Mouse (Mus musculus): Measurements from ENCODE around the gene Minpp1. TPM values are rescaled to one million over a fixed set of nuclear protein-coding genes. Genes with fewer than 3 reads are reported as not detected.

Gene Minpp1
- total and polyA plus RNA-seq, 3 experiments: 176 to 256 TPM; not detected in 1

DNA sequence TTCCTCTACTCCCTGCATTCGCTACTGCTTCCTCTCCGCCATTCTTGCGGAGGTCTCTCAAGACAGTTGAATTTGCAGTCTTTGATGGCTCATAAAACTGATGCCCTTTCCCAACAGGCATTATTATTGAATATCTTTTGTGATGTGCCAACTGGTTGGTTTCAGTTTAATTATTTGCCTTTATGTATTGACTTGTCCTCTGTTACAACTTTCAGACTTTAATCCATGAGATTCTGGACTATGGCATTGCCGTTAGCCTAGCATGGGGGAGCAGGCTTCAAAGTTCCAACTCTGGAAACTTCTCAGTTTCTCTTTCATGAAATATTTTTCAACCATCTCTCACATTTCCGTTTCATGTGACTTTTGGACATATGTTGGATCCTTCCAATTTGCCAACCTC lies 41.6 kb downstream of the Minpp1 start:
- no peaks in the 10 kb centered on the region for H3K27me3 ChIP-seq (ENCODE audit: control insufficient read depth in 1 of 2, insufficient read depth in 2 of 2, low read length in 2 of 2)
- TF ChIP-seq MAFK (IDR thresholded peaks at IDR 0.05; ENCODE audit: borderline replicate concordance, low read depth, low read length) (no peak), MYB (IDR thresholded peaks at IDR 0.05; ENCODE audit: low read depth, low read length) (no peak), POLR2AphosphoS2 (IDR thresholded peaks at IDR 0.05; ENCODE audit: low read length) (no peak)
- DNase-seq (ENCODE audit: low read depth, low spot score): no peak
- no peaks in the 10 kb centered on the region for H3K79me2 ChIP-seq (ENCODE audit: control insufficient read depth, insufficient read depth, low read length, poor library complexity)
- peaks cover 11 to 24% of the 10 kb centered on the region in 2 experiments for H3K4me1 ChIP-seq (ENCODE audit: control insufficient read depth in 1 of 2, insufficient read depth in 2 of 2, low read length in 2 of 2)
- H3K9ac ChIP-seq (ENCODE audit: control insufficient read depth, low read depth, low read length, poor library complexity, severe bottlenecking): no peak overlapping the region
- no peaks in the 10 kb centered on the region for H3K9me3 ChIP-seq (replicated peaks; ENCODE audit: insufficient read depth, low read length)
- no peak overlapping the region for H3K4me3 ChIP-seq (ENCODE audit: control insufficient read depth in 1 of 2, insufficient read depth in 1 of 2, low read depth in 2 of 2, low read length in 2 of 2)
- peaks cover 0 to 27% of the 10 kb centered on the region in 2 experiments; a peak in 2 of 4 replicates for H3K36me3 ChIP-seq (ENCODE audit: control insufficient read depth in 1 of 2, insufficient read depth in 2 of 2, low read length in 2 of 2)
- H3K27ac ChIP-seq (ENCODE audit: control insufficient read depth, low read depth, low read length): no peak overlapping the region

DNA sequence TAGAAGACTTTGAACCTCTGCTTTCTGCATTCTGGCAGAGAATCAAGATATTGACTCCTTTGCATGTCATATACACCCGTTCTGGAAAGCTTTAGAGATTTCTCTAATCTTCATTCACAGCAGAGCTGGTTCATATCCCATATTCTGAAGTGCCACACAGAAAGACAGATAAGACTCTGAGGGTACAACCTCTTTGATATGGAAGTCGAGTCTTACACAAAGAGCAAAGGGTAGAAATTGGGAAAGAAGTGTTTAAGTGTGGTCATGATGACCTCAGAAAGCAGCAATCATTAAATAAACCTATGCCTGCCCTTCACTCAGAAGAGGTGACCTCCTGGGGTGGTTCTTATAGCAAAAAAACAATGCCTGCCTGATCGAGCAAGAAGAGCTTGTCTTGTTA lies 43.2 kb downstream of the Minpp1 start:
- no peak for TF ChIP-seq ZC3H11A (IDR thresholded peaks at IDR 0.05; ENCODE audit: low read depth, low read length)
- 0 out of 2 replicates have a peak, but pooled peaks have one; percentile 22 for TF ChIP-seq GATA1 (IDR thresholded peaks at IDR 0.05; ENCODE audit: low read depth, low read length)
- peak; percentile 71 for TF ChIP-seq RCOR1 (IDR thresholded peaks at IDR 0.05; ENCODE audit: low read depth, low read length)
- no peak for TF ChIP-seq TBP (IDR thresholded peaks at IDR 0.05; ENCODE audit: low read depth, low read length)
- no peak for TF ChIP-seq MAX (IDR thresholded peaks at IDR 0.05; ENCODE audit: low read length)
- peak; percentile 32 to 35; a peak in 1 of 4 replicates for TF ChIP-seq EP300 (IDR thresholded peaks at IDR 0.05; ENCODE audit: low read depth in 1 of 2, low read length in 2 of 2)
- no peak for TF ChIP-seq TCF12 (IDR thresholded peaks at IDR 0.05; ENCODE audit: low read depth, low read length)
- Histone ChIP-seq H3K79me2 (ENCODE audit: control insufficient read depth, insufficient read depth, low read length, poor library complexity) (no peaks in the 10 kb centered on the region), H3K27ac (ENCODE audit: control insufficient read depth, low read depth, low read length) (no peak overlapping the region), H3K9ac (ENCODE audit: control insufficient read depth, low read depth, low read length, poor library complexity, severe bottlenecking) (no peak overlapping the region), H3K4me3 (ENCODE audit: control insufficient read depth in 1 of 2, insufficient read depth in 1 of 2, low read depth in 2 of 2, low read length in 2 of 2) (no peak overlapping the region), H3K9me3 (replicated peaks; ENCODE audit: insufficient read depth, low read length) (no peaks in the 10 kb centered on the region), H3K27me3 (ENCODE audit: control insufficient read depth in 1 of 2, insufficient read depth in 2 of 2, low read length in 2 of 2) (no peaks in the 10 kb centered on the region), H3K36me3 (ENCODE audit: control insufficient read depth in 1 of 2, insufficient read depth in 2 of 2, low read length in 2 of 2) (peaks cover 0 to 15% of the 10 kb centered on the region in 2 experiments; a peak in 2 of 4 replicates), H3K4me1 (ENCODE audit: control insufficient read depth in 1 of 2, insufficient read depth in 2 of 2, low read length in 2 of 2) (peaks cover 11 to 16% of the 10 kb centered on the region in 2 experiments)
- no peak for DNase-seq (ENCODE audit: low read depth, low spot score)

DNA sequence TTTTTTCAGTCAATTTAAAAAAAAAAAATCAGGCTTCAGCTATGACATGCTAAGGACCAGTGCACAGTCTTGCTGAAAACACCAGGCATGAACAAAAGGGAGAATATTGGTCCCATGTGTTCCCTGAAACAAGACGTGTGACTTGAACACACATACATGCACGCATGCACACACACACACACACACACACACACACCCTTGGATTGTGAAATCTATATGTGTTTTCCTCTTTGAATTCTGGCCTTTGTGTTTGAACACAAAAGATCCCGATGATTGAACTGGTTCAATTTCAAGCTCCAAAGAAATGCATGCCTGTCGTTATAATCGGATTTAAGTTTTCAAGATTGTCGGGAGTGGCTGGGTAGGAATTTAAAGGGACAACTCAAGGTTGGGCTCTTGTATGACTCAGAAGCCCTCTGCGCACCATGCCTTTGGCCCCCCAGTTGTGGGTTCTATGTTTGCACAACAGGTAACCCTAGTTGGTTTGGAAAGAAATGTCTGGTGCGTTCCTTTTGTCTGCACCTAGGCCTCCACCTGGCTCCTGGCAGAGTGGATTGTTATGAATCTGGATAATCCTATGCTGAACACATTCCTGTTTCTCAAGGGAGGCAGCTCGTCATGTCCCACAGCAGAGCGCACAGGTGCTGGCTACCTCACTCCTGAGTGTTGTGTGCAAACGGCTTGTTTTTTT lies 43.8 kb downstream of the Minpp1 start:
- H3K9me3 ChIP-seq (replicated peaks; ENCODE audit: insufficient read depth, low read length): no peaks in the 10 kb centered on the region
- no peak overlapping the region for H3K27ac ChIP-seq (ENCODE audit: control insufficient read depth, low read depth, low read length)
- H3K9ac ChIP-seq (ENCODE audit: control insufficient read depth, low read depth, low read length, poor library complexity, severe bottlenecking): no peak overlapping the region
- TF ChIP-seq MYB (IDR thresholded peaks at IDR 0.05; ENCODE audit: low read depth, low read length) (no peak), MXI1 (IDR thresholded peaks at IDR 0.05; ENCODE audit: low read depth, low read length) (no peak), CTCF (IDR thresholded peaks at IDR 0.05 in 2 of 3, conservative IDR thresholded peaks at IDR 0.05 in 1 of 3; ENCODE audit: control insufficient read depth in 1 of 3, insufficient read depth in 1 of 3, low read depth in 2 of 3, low read length in 3 of 3, poor library complexity in 1 of 3, severe bottlenecking in 1 of 3) (no peak), E2F4 (IDR thresholded peaks at IDR 0.05; ENCODE audit: borderline replicate concordance, low read depth, low read length) (no peak), USF2 (IDR thresholded peaks at IDR 0.05; ENCODE audit: borderline replicate concordance in 1 of 2, insufficient read depth in 1 of 2, low read depth in 1 of 2, low read length in 2 of 2) (no peak), POLR2AphosphoS2 (IDR thresholded peaks at IDR 0.05; ENCODE audit: low read length) (no peak), ELF1 (IDR thresholded peaks at IDR 0.05; ENCODE audit: low read depth, low read length) (no peak), SMC3 (IDR thresholded peaks at IDR 0.05; ENCODE audit: low read depth, low read length) (no peak), TCF12 (IDR thresholded peaks at IDR 0.05; ENCODE audit: low read depth, low read length) (no peak), CHD2 (IDR thresholded peaks at IDR 0.05; ENCODE audit: low read length) (no peak)
- peaks cover 6 to 10% of the 10 kb centered on the region in 2 experiments for H3K4me1 ChIP-seq (ENCODE audit: control insufficient read depth in 1 of 2, insufficient read depth in 2 of 2, low read length in 2 of 2)
- peaks cover 0 to 10% of the 10 kb centered on the region in 2 experiments; a peak in 2 of 4 replicates for H3K36me3 ChIP-seq (ENCODE audit: control insufficient read depth in 1 of 2, insufficient read depth in 2 of 2, low read length in 2 of 2)
- H3K79me2 ChIP-seq (ENCODE audit: control insufficient read depth, insufficient read depth, low read length, poor library complexity): no peaks in the 10 kb centered on the region
- H3K4me3 ChIP-seq (ENCODE audit: control insufficient read depth in 1 of 2, insufficient read depth in 1 of 2, low read depth in 2 of 2, low read length in 2 of 2): no peak overlapping the region
- H3K27me3 ChIP-seq (ENCODE audit: control insufficient read depth in 1 of 2, insufficient read depth in 2 of 2, low read length in 2 of 2): no peaks in the 10 kb centered on the region
- DNase-seq (ENCODE audit: low read depth, low spot score): no peak

Data from MEL (cell line).